Mouse (Mus musculus): ENCODE measurements at regions not wholly inside any gene's neighbourhood (a gene's known extent, or its start where the extent isn't known, plus 50 kb on each side); places are given as distances from the start of the nearest gene placed in this dataset.

DNA sequence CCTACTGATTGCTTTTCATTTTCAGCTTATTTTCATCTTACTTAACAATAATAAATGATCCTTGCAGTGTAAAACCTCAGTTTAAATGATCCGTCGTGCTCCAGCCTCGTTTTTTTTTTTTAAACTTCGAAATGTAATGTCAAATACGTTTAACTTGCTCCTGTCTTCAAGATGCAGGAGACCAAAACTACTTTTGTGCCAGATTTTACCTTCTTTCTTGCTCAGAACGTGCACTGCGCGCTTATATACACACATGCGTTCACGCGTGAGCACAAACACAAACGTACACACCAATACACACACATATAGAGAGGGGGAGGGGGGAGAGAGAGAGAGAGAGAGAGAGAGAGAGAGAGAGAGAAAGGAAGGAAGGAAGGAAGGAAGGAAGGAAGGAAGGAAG lies 216.5 kb downstream of the Mef2c start:
- no peak for TF ChIP-seq POLR2A (IDR thresholded peaks at IDR 0.05; ENCODE audit: control insufficient read depth, extremely low read depth, insufficient read depth, low read length, poor library complexity)
- no peak for TF ChIP-seq CTCF (IDR thresholded peaks at IDR 0.05; ENCODE audit: borderline replicate concordance, control insufficient read depth, extremely low read depth, insufficient read depth, low read length, poor library complexity)
